ENCODE assay signal across 7 mouse cellular contexts in genomic region chr6:31560138-31560959, GRCm38 (mm10). TPM values are rescaled to one million over a fixed set of nuclear protein-coding genes. Genes with fewer than 3 reads are reported as not detected.
DNase-seq lines count a peak whose midpoint lies in the region; ATAC-seq and TF ChIP-seq lines count a peak whose summit lies in the region.

No protein-coding gene starts in this region.

- peaks cover 13% of the 10 kb centered on the region for H3K27me3 ChIP-seq in kidney, postnatal 0 days (ENCODE audit: insufficient read depth, low read length)
- no peaks in the 10 kb centered on the region for H3K27me3 ChIP-seq in forebrain, embryonic 11.5 days (ENCODE audit: control insufficient read depth, insufficient read depth, low read length)
- peaks cover 9% of the 10 kb centered on the region; the same call in 1 of the 2 replicates for H3K27me3 ChIP-seq in midbrain, embryonic 13.5 days

- no peak for DNase-seq in kidney, postnatal 0 days (ENCODE audit: low spot score)
- no peak for DNase-seq in kidney, adult 18-20 months
- peak; percentile 85 for DNase-seq in R1 (ENCODE audit: low read depth, low spot score)
- no peak for DNase-seq in forebrain, embryonic 11.5 days (ENCODE audit: low spot score)
- DNase-seq in urinary bladder, adult 2 months (ENCODE audit: low spot score): no peak
- no peak for DNase-seq in natural killer cell, adult 2 months (ENCODE audit: low spot score in 2 of 2)

- peak overlapping the region; percentile 41 for H3K4me2 ChIP-seq in kidney, postnatal 0 days (ENCODE audit: low read length)
- 0 out of 2 replicates have a peak overlapping the region, but pooled peaks have one; percentile 8 for H3K4me2 ChIP-seq in forebrain, embryonic 11.5 days (ENCODE audit: low read depth, low read length, severe bottlenecking)
- peak overlapping the region; percentile 86 for H3K4me2 ChIP-seq in midbrain, embryonic 13.5 days (replicated peaks)

- TF ChIP-seq CTCF in kidney, postnatal 0 days (IDR thresholded peaks at IDR 0.05; ENCODE audit: low read depth): no peak

- no peak for ATAC-seq in kidney, postnatal 0 days (replicated peaks; ENCODE audit: low FRiP score, low read depth)
- ATAC-seq in forebrain, embryonic 11.5 days (replicated peaks; ENCODE audit: low FRiP score): no peak
- no peak for ATAC-seq in midbrain, embryonic 13.5 days

- H3K36me3 ChIP-seq in kidney, postnatal 0 days (ENCODE audit: insufficient read depth, low read length): no peaks in the 10 kb centered on the region
- H3K36me3 ChIP-seq in forebrain, embryonic 11.5 days (ENCODE audit: control insufficient read depth, insufficient read depth, low read length): no peaks in the 10 kb centered on the region
- no peaks in the 10 kb centered on the region for H3K36me3 ChIP-seq in midbrain, embryonic 13.5 days

- peak overlapping the region; percentile 3; the same call in 1 of the 2 replicates for H3K27ac ChIP-seq in kidney, postnatal 0 days
- H3K27ac ChIP-seq in forebrain, embryonic 11.5 days (ENCODE audit: low read depth, low read length): no peak overlapping the region
- no peak overlapping the region for H3K27ac ChIP-seq in midbrain, embryonic 13.5 days

- no peaks in the 10 kb centered on the region for H3K9me3 ChIP-seq in kidney, postnatal 0 days (replicated peaks; ENCODE audit: low read length)
- no peaks in the 10 kb centered on the region for H3K9me3 ChIP-seq in forebrain, embryonic 11.5 days (ENCODE audit: control insufficient read depth, low read length)
- H3K9me3 ChIP-seq in midbrain, embryonic 13.5 days: no peaks in the 10 kb centered on the region

- peak overlapping the region; percentile 36; the same call in 1 of the 2 replicates for H3K9ac ChIP-seq in kidney, postnatal 0 days (ENCODE audit: low read depth, low read length)
- no peak overlapping the region; the same call in 1 of the 2 replicates for H3K9ac ChIP-seq in forebrain, embryonic 11.5 days (ENCODE audit: low read length)
- 0 out of 2 replicates have a peak overlapping the region, but pooled peaks have one; percentile 11 for H3K9ac ChIP-seq in midbrain, embryonic 13.5 days (replicated peaks)

- H3K4me1 ChIP-seq in kidney, postnatal 0 days (replicated peaks; ENCODE audit: insufficient read depth, low read length): peaks cover 16% of the 10 kb centered on the region
- H3K4me1 ChIP-seq in forebrain, embryonic 11.5 days (replicated peaks; ENCODE audit: control insufficient read depth, insufficient read depth, low read length): peaks cover 16% of the 10 kb centered on the region; the same call in 1 of the 2 replicates
- peaks cover 51% of the 10 kb centered on the region for H3K4me1 ChIP-seq in midbrain, embryonic 13.5 days (replicated peaks)

- WGBS in kidney, postnatal 0 days: 18% methylated on average over 13 of the region's 13 CpGs
- WGBS in forebrain, embryonic 11.5 days: 9% methylated on average over 13 of the region's 13 CpGs
- 8% methylated on average over 13 of the region's 13 CpGs for WGBS in midbrain, embryonic 13.5 days

- H3K4me3 ChIP-seq in kidney, postnatal 0 days (replicated peaks; ENCODE audit: low read depth, low read length): peak overlapping the region; percentile 48
- no peak overlapping the region for H3K4me3 ChIP-seq in forebrain, embryonic 11.5 days (ENCODE audit: low read depth, low read length)
- H3K4me3 ChIP-seq in midbrain, embryonic 13.5 days (replicated peaks): 0 out of 2 replicates have a peak overlapping the region, but pooled peaks have one; percentile 9

RNA-seq across cellular contexts. Expression of gene Podxl, which starts 3.4 kb away (rescaled TPM):
- polyA plus RNA-seq in kidney, postnatal 0 days (2015; fragmentation: Nextera tagmentation; extraction: Ambion mirVana): 83.3 and 85.5 TPM in 2 replicates
- polyA plus RNA-seq in forebrain, embryonic 11.5 days (2014; fragmentation: Nextera tagmentation; extraction: Ambion mirVana): 11.7 and 13.7 TPM in 2 replicates
- polyA plus RNA-seq in midbrain, embryonic 13.5 days (2015; fragmentation: Nextera tagmentation; extraction: Ambion mirVana): 12.3 and 14.1 TPM in 2 replicates
- polyA plus RNA-seq in urinary bladder, adult 2 months (2012; rRNA removed): 23.1 and 32.5 TPM in 2 replicates

Comparison
In these comparisons a context has a peak if more than half of its experiments do, and no peak if none do; other contexts are left out.
1. H3K4me2 ChIP-seq: peak in every context shown above with its lines; median percentile 86 in midbrain, embryonic 13.5 days; 41 in kidney, postnatal 0 days; 8 in forebrain, embryonic 11.5 days.